Mouse (Mus musculus) bone marrow macrophage, adult 2 months (primary cell): ENCODE data around the gene Kifc1.

Experiments
- CTCF ChIP-seq: IDR thresholded peaks from 2 replicates; pipeline ENCODE4 v1.5.1; 2012; ENCODE audit warnings: low read depth, mild to moderate bottlenecking, low read length, moderate library complexity
- POLR2A ChIP-seq: IDR thresholded peaks from 2 replicates; pipeline ENCODE4 v1.6.1; 2012; ENCODE audit warnings: mild to moderate bottlenecking, low read depth, low read length, borderline replicate concordance

- TF ChIP-seq CTCF (no peak), POLR2A (no peak)
These were observed 39.2 kb upstream of the Kifc1 start, which contains the start of gene Rgl2 for GRCm38 (mm10) chr17:33929371-33930279.
